Mouse (Mus musculus): Measurements from ENCODE around the gene Esrrg.

- TF ChIP-seq CEBPB (IDR thresholded peaks at IDR 0.05; ENCODE audit: low read depth) (no peak), CTCF (IDR thresholded peaks at IDR 0.05; ENCODE audit: control insufficient read depth, insufficient read depth, insufficient read length) (no peak), MYOG (IDR thresholded peaks at IDR 0.05; ENCODE audit: control insufficient read depth, extremely low read depth, insufficient read length) (no peak), MYOD1 (IDR thresholded peaks at IDR 0.05; ENCODE audit: control insufficient read depth, insufficient read length, low read depth) (no peak), MAX (IDR thresholded peaks at IDR 0.05) (no peak)
Observed at GRCm38 (mm10) chr1:188147381-188148156, 539.0 kb downstream of the Esrrg start.

All from C2C12 (cell line).